Mouse (Mus musculus): ENCODE data around the gene Pnpla2. TPM values are rescaled to one million over a fixed set of nuclear protein-coding genes. Genes with fewer than 3 reads are reported as not detected.

Pnpla2 gene
- polyA plus RNA-seq, 1 experiment from 2014 or later: 14.9 TPM

DNA sequence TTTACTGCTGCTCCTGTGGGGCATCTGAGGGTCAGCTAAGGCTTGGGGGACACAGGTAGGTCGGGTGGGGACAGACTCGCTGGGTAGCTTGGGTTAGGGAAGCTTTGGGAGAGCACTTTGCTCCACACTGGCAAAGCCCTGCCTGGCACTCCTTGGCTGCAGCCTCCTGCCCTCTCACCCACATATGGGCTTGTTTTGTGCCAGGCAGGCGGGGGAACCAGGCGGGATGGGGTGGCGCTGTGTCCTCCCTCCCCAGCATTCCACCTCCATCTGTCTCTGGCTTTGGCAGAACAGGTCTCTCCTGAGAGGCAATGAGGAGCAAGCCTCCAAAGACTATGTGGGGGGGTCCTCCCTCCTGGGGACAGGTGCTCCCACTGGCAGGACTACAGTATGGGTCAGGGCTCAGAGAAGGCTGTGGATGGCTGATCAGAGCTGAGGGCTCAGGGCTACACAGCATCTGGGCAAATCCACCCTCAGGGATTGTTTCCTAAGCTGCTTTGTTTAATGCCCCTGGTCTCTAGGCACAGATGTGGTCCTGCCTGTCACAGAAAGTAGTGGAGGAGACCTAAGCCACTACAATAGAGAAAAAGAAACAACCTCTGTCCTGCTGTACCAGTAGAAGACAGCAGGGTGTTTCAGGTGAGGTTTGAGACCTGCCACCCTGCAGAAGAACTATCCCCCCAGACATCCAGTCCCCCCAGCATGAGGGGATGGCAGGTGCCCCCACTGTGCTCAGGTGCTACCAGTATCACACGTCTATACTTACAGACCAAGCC is 22.1 kb upstream of the Pnpla2 start:
- 0 out of 2 replicates have a peak overlapping the region, but pooled peaks have one; percentile 54 for H3K4me3 ChIP-seq (replicated peaks)
- no peaks in the 10 kb centered on the region for H3K9me3 ChIP-seq
- ATAC-seq (ENCODE audit: insufficient number of reproducible peaks, insufficient read depth, low FRiP score, low TSS enrichment, low read depth): no peak
- H3K4me2 ChIP-seq: 0 out of 2 replicates have a peak overlapping the region, but pooled peaks have one; percentile 87
- H3K9ac ChIP-seq (replicated peaks): peak overlapping the region; percentile 72; the same call in 1 of the 2 replicates
- H3K36me3 ChIP-seq: peaks cover 43% of the 10 kb centered on the region
- H3K4me1 ChIP-seq (replicated peaks): peaks cover 52% of the 10 kb centered on the region
- WGBS: 81% methylated on average over 6 of the region's 6 CpGs
- no peaks in the 10 kb centered on the region for H3K27me3 ChIP-seq
- H3K27ac ChIP-seq: no peak overlapping the region

DNA sequence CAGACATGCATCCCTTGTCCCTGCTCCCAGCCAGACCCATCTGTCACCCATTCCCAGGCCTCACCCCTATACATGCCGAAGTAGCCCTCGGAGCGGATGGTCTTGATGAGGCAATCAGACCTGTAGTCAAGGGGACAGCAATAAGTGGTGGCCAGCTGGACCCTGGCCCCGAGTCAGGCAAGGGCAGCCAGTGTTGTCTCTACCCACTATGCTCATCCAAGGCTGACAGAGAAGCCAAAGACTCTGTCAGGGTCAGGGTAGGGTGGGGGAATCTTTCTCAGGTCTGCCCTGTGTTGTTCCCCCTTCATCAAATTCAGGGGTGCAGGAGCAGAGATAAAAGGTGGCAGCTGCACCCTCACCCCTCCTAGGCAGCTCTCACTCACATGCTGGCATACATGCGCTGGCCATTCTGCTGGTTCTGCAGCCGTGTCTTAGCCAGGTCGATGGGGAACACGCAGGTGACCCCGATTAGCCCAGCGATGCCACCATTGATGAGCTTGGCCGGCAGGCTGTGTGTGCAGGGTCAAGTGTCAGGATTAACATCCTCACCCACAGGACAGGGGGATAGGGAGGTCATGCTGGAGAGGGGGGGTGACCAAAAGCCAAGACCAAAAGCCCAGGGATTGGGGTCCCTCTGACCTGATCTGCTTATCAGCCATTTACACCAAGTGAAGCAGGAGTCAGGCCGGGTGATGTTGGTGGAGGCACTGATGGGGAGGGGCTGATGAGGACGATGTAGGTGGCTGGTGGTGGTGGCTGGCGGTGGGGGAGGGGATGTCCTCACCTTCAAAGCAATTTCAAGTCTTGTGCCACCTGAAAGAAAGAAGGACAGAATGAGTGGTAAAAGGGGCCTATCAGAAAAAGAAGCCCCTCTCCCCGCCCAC is 21.2 kb upstream of the Pnpla2 start:
- no peak for ATAC-seq (ENCODE audit: insufficient number of reproducible peaks, insufficient read depth, low FRiP score, low TSS enrichment, low read depth)
- Histone ChIP-seq H3K4me3 (replicated peaks) (peak overlapping the region; percentile 54), H3K27ac (no peak overlapping the region), H3K36me3 (peaks cover 51% of the 10 kb centered on the region), H3K4me1 (replicated peaks) (peaks cover 50% of the 10 kb centered on the region), H3K4me2 (peak overlapping the region; percentile 87), H3K9me3 (no peaks in the 10 kb centered on the region), H3K9ac (replicated peaks) (peak overlapping the region; percentile 72), H3K27me3 (no peaks in the 10 kb centered on the region)
- WGBS: 72% methylated on average over 15 of the region's 15 CpGs

DNA sequence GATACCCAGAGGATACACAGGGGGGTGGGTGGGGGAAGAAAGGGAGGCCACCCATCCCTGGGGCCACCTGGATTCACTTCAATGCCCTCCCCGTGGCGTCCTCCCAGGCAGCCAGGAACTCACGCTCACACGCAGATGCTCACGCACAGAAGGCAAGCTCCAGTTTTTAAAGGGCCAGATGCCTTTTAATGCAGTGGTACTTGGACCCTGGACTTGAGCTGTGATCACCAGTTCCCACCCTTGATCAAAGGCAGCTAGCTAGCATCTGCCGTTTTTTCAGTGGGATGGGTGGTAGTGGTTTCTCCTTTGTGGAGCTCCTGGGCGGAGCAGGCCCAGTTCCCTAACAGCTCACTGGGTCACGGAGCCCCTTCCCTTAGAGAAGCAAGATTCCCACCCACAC is 20.5 kb upstream of the Pnpla2 start:
- ATAC-seq (ENCODE audit: insufficient number of reproducible peaks, insufficient read depth, low FRiP score, low TSS enrichment, low read depth): no peak
- H3K4me3 ChIP-seq (replicated peaks): peak overlapping the region; percentile 54
- peak overlapping the region; percentile 72 for H3K9ac ChIP-seq (replicated peaks)
- H3K27me3 ChIP-seq: no peaks in the 10 kb centered on the region
- H3K27ac ChIP-seq: peak overlapping the region; percentile 62
- peak overlapping the region; percentile 87 for H3K4me2 ChIP-seq
- H3K9me3 ChIP-seq: no peaks in the 10 kb centered on the region
- peaks cover 43% of the 10 kb centered on the region for H3K4me1 ChIP-seq (replicated peaks)
- WGBS: 14% methylated on average over 8 of the region's 8 CpGs
- H3K36me3 ChIP-seq: peaks cover 59% of the 10 kb centered on the region

DNA sequence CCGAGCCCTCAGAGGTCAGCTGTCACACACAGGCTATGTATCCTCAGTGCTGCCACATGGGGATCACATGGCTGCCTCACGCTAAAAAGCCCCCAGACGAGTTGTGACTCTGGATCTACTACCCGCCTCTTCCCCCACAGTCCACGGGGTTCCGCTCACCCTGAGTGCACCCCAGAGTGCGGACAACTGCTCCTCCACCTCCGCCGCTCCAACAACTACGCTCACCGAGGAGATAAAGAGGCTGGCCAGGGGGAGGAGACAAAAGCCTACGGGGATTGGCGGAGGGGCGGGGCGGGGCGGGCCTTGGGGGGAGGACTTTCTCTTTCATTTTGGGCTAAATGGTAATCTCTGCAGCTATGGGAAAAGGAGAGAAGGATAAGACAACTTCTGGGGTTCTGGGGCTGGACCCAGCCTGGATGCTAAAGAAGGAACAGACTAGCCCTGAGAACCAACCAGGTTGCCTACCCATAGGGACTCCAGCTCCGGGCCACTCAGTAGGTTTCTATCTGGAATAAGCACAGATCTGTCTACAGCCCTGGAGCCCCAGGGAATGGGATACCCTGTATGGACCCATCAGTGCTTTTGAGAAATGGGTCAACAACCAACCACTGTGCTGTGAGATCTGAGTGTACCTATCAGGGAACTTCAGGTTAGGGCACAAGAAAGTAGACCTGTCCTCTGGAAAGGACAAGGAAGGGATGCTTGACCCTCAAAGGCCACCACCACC is 19.7 kb upstream of the Pnpla2 start:
- peak overlapping the region; percentile 62 for H3K27ac ChIP-seq
- ATAC-seq (ENCODE audit: insufficient number of reproducible peaks, insufficient read depth, low FRiP score, low TSS enrichment, low read depth): no peak
- no peaks in the 10 kb centered on the region for H3K9me3 ChIP-seq
- peak overlapping the region; percentile 54 for H3K4me3 ChIP-seq (replicated peaks)
- peaks cover 62% of the 10 kb centered on the region for H3K36me3 ChIP-seq
- 4% methylated on average over 17 of the region's 17 CpGs for WGBS
- peaks cover 39% of the 10 kb centered on the region for H3K4me1 ChIP-seq (replicated peaks)
- H3K27me3 ChIP-seq: no peaks in the 10 kb centered on the region
- peak overlapping the region; percentile 87 for H3K4me2 ChIP-seq
- peak overlapping the region; percentile 72; the same call in 1 of the 2 replicates for H3K9ac ChIP-seq (replicated peaks)

DNA sequence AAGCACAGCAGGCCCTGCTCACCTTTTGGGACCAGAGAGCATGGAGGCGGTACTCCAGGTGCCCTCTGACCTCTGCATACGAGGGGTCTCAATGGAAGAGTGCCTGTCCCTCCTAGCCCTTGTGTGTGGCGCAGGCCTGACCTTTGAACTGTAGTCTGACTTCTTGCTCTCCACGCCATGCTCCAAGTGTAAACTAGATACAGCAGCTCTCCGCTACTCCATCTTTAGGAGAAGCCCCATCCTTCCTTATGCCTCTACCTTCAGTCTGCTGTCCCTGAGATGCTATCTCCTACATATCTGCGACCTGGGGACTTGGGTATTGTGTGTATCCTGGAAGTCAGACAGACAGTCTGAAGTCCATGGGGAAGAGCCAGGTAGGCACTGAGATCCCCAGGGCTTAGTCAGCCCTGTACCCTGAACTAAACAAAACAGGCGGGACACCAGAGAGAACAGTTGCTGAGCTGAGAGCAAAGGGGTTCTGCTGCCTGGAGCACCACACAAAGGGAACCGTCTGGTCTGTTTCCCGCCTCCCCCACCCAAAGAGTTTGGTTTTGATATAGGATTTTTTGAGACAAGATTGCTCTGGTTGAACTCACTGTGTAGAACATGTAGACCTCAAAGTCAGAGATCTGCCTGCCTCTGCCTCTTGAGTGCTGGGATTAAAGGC is 19.0 kb upstream of the Pnpla2 start:
- Histone ChIP-seq H3K4me2 (peak overlapping the region; percentile 87), H3K36me3 (peaks cover 62% of the 10 kb centered on the region), H3K4me1 (replicated peaks) (peaks cover 45% of the 10 kb centered on the region)

DNA sequence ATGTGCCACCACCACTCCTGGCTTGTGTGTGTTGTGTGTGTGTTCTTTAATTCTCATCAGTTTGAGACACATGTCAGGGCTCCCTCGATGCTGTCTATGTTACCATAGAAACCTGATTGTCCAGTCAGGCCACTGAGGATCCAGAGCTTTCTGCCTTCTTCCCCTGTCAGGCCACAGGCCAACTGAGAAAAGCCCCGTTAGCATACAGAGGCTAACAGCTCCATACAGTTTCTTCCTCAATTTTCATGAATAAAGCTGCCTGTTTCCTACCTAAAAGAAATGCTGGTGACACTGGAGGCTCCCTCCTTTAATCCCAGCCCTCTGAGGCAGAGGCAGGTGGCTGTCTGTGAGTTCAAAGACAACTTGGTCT is 18.5 kb upstream of the Pnpla2 start:
- ATAC-seq (ENCODE audit: insufficient number of reproducible peaks, insufficient read depth, low FRiP score, low TSS enrichment, low read depth): no peak
- H3K27me3 ChIP-seq: no peaks in the 10 kb centered on the region
- WGBS: 74% methylated on average over 2 of the region's 2 CpGs
- no peaks in the 10 kb centered on the region for H3K9me3 ChIP-seq
- H3K9ac ChIP-seq (replicated peaks): peak overlapping the region; percentile 76
- H3K4me2 ChIP-seq: peak overlapping the region; percentile 87
- no peak overlapping the region for H3K27ac ChIP-seq
- H3K4me1 ChIP-seq (replicated peaks): peaks cover 46% of the 10 kb centered on the region
- H3K4me3 ChIP-seq (replicated peaks): peak overlapping the region; percentile 70
- peaks cover 62% of the 10 kb centered on the region for H3K36me3 ChIP-seq

More for the DNA sequence above, 19.0 kb upstream of the Pnpla2 start:
- Histone ChIP-seq H3K27ac (no peak overlapping the region), H3K9ac (replicated peaks) (no peak overlapping the region), H3K4me3 (replicated peaks) (0 out of 2 replicates have a peak overlapping the region, but pooled peaks have one; percentile 70), H3K27me3 (no peaks in the 10 kb centered on the region), H3K9me3 (no peaks in the 10 kb centered on the region)
- WGBS: 82% methylated on average over 9 of the region's 9 CpGs
- no peak for ATAC-seq (ENCODE audit: insufficient number of reproducible peaks, insufficient read depth, low FRiP score, low TSS enrichment, low read depth)

DNA sequence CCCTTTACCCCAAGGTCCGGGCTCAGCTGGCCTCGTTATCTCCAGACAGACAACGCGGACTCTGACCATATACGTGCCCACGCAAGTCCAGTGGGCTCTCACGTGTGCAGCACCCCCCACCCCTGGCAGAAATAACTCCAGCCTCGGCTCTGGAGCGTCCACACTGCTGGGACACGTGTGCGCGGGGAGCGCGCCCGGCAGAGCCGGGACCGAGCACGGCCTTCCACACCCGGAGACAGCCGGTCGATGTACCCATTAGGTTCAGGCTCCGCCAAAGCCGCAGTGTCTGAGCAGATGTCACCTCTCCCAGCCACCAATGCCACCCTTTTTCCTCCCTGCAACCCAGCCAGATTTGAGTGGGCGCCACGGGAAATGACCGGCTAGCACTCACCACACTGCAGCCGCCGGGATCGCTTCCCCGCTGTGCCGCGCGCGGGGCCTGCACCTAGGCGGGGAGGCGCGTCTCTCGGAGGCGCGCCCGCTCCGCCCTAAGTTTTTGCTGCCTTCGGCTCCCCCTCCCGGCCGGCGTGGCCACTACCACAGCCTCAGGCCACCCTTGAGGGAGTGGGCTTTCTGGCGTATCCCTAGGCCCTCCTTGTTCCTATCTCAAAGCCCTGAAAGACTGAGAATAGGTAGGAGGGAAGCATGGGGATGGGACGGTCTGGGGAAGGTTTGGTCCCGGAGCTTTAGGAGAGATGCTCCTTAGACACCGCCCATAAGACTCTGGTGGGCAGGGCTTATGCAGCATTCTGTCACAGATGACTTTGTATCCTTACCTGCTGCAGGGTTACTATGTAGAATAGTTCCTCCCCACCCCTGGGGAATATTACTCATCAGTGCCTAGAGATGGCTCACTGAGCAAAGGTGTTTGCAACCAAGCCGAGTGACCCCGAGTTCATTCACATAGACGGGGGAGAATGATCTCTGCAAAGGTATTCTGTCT is 17.5 kb upstream of the Pnpla2 start, which contains the start of gene Slc25a22:
TSS of gene Slc25a22 (minus strand) at position 715 of the 943 bp plus-strand sequence.
- WGBS: 6% methylated on average over 53 of the region's 53 CpGs

DNA sequence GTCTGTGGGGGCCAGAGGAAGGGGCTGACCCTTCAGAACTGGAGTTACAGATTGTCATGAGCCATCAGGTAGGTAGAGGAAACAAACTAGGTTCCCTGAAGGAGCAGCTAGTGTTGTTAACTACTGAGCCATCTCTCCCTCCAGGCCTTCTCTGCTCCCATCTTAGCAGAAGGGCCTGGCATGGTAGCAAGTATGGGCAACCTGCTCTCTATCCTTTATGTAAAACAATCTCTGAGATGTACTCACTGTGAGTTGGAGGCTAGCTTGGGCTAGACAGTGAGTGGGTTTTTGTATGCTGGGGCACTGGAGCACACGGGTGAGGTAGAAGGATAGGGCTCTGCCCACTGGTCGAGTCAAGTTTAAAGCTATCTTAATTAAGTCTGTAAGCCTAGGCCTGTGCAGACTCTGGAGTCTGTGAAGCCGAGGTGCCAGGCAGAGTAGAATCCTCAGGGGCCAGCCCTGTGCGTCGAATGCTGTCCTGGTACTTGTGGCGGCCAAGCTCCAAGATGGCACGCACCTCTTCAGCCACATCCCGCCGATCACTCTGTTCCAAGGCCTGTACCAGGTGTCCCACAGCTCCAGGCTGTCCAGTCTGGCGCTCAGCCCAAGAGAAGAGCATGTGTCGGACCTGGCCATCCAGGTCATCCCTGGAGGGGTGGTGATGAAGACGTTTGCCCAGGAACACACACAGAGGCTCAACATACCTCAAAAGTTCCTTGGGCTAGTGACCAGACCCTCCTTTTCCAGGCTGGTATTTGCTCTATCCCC is 16.6 kb upstream of the Pnpla2 start:
- ATAC-seq (ENCODE audit: insufficient number of reproducible peaks, insufficient read depth, low FRiP score, low TSS enrichment, low read depth): no peak
- no peaks in the 10 kb centered on the region for H3K9me3 ChIP-seq
- peaks cover 50% of the 10 kb centered on the region for H3K36me3 ChIP-seq
- 92% methylated on average over 12 of the region's 12 CpGs for WGBS
- H3K9ac ChIP-seq (replicated peaks): no peak overlapping the region
- no peak overlapping the region for H3K4me2 ChIP-seq
- peaks cover 61% of the 10 kb centered on the region for H3K4me1 ChIP-seq (replicated peaks)
- no peak overlapping the region for H3K4me3 ChIP-seq (replicated peaks)
- H3K27me3 ChIP-seq: no peaks in the 10 kb centered on the region
- no peak overlapping the region for H3K27ac ChIP-seq

More for the DNA sequence above, 17.5 kb upstream of the Pnpla2 start, which contains the start of gene Slc25a22:
- H3K27me3 ChIP-seq: no peaks in the 10 kb centered on the region
- H3K9me3 ChIP-seq: no peaks in the 10 kb centered on the region
- ATAC-seq (ENCODE audit: insufficient number of reproducible peaks, insufficient read depth, low FRiP score, low TSS enrichment, low read depth): peak; percentile 64
- H3K4me1 ChIP-seq (replicated peaks): peaks cover 53% of the 10 kb centered on the region
- H3K9ac ChIP-seq (replicated peaks): peak within 1 kb of the TSS; percentile 76
- peak within 1 kb of the TSS; percentile 70 for H3K4me3 ChIP-seq (replicated peaks)
- H3K36me3 ChIP-seq: peaks cover 59% of the 10 kb centered on the region
- H3K27ac ChIP-seq: peak within 1 kb of the TSS; percentile 64
- peak within 1 kb of the TSS; percentile 87 for H3K4me2 ChIP-seq

DNA sequence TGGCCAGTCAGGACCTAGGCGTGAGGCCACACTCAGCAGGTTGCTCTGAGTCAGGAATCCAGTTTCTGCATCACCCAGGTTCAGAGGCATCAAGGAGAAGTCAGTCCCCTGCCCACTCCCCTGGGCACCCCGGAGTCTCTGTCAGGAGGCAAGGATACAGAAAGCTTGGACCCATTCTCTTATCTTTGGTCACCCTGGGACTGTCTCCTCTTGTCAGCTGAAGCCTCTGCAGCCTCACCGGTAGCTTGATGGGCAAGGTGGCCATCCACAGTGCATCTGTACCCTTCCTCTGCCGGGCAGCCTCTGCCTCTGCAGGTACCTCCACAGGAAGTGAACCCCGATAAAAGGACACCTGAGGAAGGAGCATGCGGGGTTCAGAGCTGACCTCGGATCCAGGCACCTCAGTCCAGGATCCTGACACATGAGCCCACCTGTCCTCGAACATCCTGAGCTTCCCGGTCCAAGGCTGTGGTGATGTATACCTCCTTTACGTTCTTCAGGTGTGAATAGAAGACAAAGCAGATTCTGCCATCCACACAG is 15.8 kb upstream of the Pnpla2 start:
- Histone ChIP-seq H3K27me3 (no peaks in the 10 kb centered on the region), H3K4me1 (replicated peaks) (peaks cover 58% of the 10 kb centered on the region), H3K36me3 (peaks cover 45% of the 10 kb centered on the region), H3K4me2 (no peak overlapping the region), H3K4me3 (replicated peaks) (no peak overlapping the region), H3K9ac (replicated peaks) (peak overlapping the region; percentile 4; the same call in 1 of the 2 replicates), H3K27ac (no peak overlapping the region), H3K9me3 (no peaks in the 10 kb centered on the region)
- ATAC-seq (ENCODE audit: insufficient number of reproducible peaks, insufficient read depth, low FRiP score, low TSS enrichment, low read depth): no peak
- 96% methylated on average over 10 of the region's 10 CpGs for WGBS

Measured in limb, embryonic 12.5 days (tissue).